Mouse (Mus musculus): ENCODE data around the gene Rhbg. TPM values are rescaled to one million over a fixed set of nuclear protein-coding genes. Genes with fewer than 3 reads are reported as not detected.

Gene Rhbg
- polyA plus RNA-seq, 1 experiment from 2014 or later: 20.1 TPM

- Histone ChIP-seq H3K27ac (replicated peaks) (no peak overlapping the region), H3K4me1 (no peaks in the 10 kb centered on the region), H3K9ac (no peak overlapping the region), H3K4me2 (replicated peaks) (no peak overlapping the region), H3K36me3 (no peaks in the 10 kb centered on the region), H3K4me3 (replicated peaks) (no peak overlapping the region), H3K27me3 (peaks cover 99% of the 10 kb centered on the region), H3K9me3 (replicated peaks) (no peaks in the 10 kb centered on the region)
- 8% methylated on average over 3 of the region's 3 CpGs for WGBS
- no peak for ATAC-seq (ENCODE audit: insufficient number of reproducible peaks, low FRiP score, low TSS enrichment, low read depth)
Observed at GRCm38 (mm10) chr3:88206500-88206899, 48.0 kb downstream of the Rhbg start.

DNA sequence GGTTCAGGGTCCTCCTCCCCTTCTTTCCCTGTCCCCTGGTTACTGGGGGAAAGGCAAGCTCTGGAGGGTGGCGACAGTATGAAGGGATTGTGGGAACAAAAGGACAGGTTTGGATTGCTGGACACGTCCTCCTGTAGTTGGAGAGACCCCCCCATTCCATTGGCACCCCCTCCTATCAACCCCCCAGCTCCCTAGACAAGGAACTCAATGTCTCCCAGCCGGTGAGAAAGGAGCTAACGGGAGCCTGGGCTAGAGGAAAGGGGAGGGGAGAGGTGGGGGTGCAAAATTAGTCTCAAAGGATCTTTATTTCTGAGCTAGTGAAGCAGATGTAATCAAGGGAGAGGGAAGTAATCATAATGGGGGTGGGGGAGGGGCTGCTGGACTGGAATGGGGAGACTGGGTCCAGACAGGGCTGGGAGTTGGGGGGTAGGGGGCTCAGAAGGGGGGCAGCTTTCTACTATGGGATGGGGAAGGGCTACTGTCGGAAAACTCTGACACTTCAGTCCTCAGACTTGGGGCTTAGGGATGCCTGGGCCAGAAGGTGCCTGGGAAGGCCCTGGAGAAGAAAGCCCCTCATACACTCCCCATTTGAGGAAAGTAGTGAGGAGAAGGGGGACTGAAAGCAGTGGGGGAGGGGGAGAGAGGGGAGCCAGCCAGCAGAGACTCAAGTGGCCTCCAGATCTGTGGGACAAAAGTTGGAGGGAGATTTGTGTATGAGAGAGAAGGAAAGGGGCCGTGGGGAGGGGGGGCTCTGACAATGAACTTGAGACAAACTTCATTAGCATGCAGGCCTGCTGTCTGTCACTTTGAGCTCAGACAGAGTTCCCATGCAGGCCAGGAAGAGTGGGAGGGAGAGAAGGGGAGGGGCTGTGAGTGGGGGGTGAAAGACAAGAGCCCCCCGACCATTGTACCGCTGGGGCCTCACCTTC is 48.7 kb downstream of the Rhbg start:
- no peak; the same call in 1 of the 2 replicates for ATAC-seq (ENCODE audit: insufficient number of reproducible peaks, low FRiP score, low TSS enrichment, low read depth)
- H3K4me1 ChIP-seq: peaks cover 3% of the 10 kb centered on the region
- H3K9me3 ChIP-seq (replicated peaks): no peaks in the 10 kb centered on the region
- no peak overlapping the region for H3K4me2 ChIP-seq (replicated peaks)
- H3K27ac ChIP-seq (replicated peaks): no peak overlapping the region
- peaks cover 99% of the 10 kb centered on the region for H3K27me3 ChIP-seq
- no peaks in the 10 kb centered on the region for H3K36me3 ChIP-seq
- WGBS: 4% methylated on average over 8 of the region's 8 CpGs
- H3K9ac ChIP-seq: no peak overlapping the region
- H3K4me3 ChIP-seq (replicated peaks): no peak overlapping the region

GRCm38 (mm10) chr3:88205176-88205562 is 49.3 kb downstream of the Rhbg start:
- Histone ChIP-seq H3K9ac (no peak overlapping the region), H3K27me3 (peaks cover 99% of the 10 kb centered on the region), H3K9me3 (replicated peaks) (no peaks in the 10 kb centered on the region), H3K4me3 (replicated peaks) (no peak overlapping the region), H3K4me2 (replicated peaks) (no peak overlapping the region), H3K4me1 (peaks cover 10% of the 10 kb centered on the region), H3K36me3 (no peaks in the 10 kb centered on the region), H3K27ac (replicated peaks) (no peak overlapping the region)
- 5% methylated on average over 4 of the region's 4 CpGs for WGBS
- no peak for ATAC-seq (ENCODE audit: insufficient number of reproducible peaks, low FRiP score, low TSS enrichment, low read depth)

DNA sequence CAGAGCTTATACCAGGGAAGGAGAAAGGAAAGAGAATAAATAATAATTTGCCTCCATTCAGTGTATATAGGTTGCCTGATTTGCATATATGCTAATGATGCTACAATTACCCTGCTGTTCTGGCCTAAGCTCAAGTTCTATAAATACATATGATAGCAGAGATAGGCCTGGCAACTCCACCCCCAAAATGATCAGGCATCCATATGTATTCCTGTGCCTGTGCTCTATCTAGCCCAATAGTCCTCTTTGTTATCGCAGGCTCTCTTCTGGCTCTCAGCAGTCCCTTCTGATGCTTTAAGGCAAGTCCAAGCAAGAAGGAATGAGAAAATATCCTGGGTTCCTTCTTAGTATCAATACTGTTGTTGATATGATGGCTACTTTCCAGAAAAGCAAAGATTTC is 49.8 kb downstream of the Rhbg start:
- Histone ChIP-seq H3K4me2 (replicated peaks) (no peak overlapping the region), H3K4me1 (peaks cover 10% of the 10 kb centered on the region), H3K27me3 (peaks cover 98% of the 10 kb centered on the region), H3K4me3 (replicated peaks) (no peak overlapping the region), H3K36me3 (no peaks in the 10 kb centered on the region), H3K27ac (replicated peaks) (no peak overlapping the region), H3K9me3 (replicated peaks) (no peaks in the 10 kb centered on the region), H3K9ac (no peak overlapping the region)
- ATAC-seq (ENCODE audit: insufficient number of reproducible peaks, low FRiP score, low TSS enrichment, low read depth): no peak
- 31% methylated on average over 1 of the region's 1 CpGs for WGBS

DNA sequence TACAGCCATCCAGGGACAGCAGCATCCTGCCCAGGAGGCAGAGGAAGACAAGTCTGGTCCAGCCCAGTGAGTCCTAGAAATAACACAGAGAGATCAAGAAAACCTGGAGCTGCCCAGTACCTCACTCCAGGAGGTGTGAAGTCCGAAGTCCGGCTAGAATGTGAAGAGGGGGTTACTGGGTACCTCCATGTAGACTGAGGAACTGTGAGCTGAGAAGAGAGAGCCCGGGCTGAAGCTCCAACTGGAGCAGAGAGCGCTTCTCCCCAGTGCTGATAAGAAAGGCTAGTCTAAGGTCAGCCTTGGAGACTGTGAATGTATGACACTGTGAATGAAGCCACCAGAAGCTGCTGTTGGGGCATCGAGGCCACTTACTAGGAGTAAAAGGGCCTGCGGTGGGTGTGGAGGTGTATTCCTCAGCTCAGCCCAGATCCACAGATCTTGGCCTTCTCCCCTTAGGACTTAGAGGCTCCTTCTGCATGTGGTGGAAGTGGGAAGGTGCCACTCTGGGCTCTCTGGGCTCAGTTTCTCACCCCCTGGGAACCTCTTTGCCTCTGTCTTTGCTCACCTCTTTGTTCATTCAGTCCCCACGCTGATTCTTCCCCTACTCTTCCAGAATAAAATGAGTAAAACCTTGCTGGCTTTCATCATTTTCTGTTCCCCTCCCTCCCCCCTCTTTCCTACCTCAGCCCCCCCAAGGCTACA is 50.4 kb downstream of the Rhbg start:
- Histone ChIP-seq H3K9me3 (replicated peaks) (no peaks in the 10 kb centered on the region), H3K4me3 (replicated peaks) (no peak overlapping the region), H3K4me2 (replicated peaks) (no peak overlapping the region), H3K9ac (no peak overlapping the region), H3K36me3 (no peaks in the 10 kb centered on the region), H3K4me1 (peaks cover 10% of the 10 kb centered on the region), H3K27ac (replicated peaks) (no peak overlapping the region), H3K27me3 (peaks cover 98% of the 10 kb centered on the region)
- no peak for ATAC-seq (ENCODE audit: insufficient number of reproducible peaks, low FRiP score, low TSS enrichment, low read depth)
- WGBS: 7% methylated on average over 7 of the region's 7 CpGs

DNA sequence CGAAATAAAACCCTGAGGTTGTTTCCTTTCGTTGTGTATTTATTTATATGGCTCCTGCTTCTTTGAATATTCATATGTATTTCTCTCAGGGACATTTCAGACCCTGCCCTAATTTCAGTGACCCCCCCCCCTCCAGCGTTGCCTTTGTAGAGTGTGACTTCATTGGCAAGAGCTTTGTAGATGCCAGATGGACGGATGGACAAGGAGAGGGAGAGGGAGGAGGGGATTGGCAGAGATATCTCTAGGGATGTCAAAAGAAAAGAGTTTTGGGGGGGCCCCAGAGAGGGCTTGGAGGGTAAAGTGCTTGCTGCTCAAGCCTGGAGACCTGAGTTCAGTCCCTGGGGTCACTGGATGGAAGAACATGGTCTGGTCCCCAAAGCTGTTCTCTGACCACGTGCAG is 51.1 kb downstream of the Rhbg start:
- peaks cover 99% of the 10 kb centered on the region for H3K27me3 ChIP-seq
- H3K36me3 ChIP-seq: no peaks in the 10 kb centered on the region
- H3K4me3 ChIP-seq (replicated peaks): no peak overlapping the region
- no peak for ATAC-seq (ENCODE audit: insufficient number of reproducible peaks, low FRiP score, low TSS enrichment, low read depth)
- no peak overlapping the region for H3K27ac ChIP-seq (replicated peaks)
- H3K9ac ChIP-seq: no peak overlapping the region
- no peaks in the 10 kb centered on the region for H3K9me3 ChIP-seq (replicated peaks)
- peaks cover 10% of the 10 kb centered on the region for H3K4me1 ChIP-seq
- no peak overlapping the region for H3K4me2 ChIP-seq (replicated peaks)
- WGBS: 16% methylated on average over 5 of the region's 5 CpGs

GRCm38 (mm10) chr3:88202986-88203385 is 51.5 kb downstream of the Rhbg start:
- Histone ChIP-seq H3K27ac (replicated peaks) (no peak overlapping the region), H3K4me1 (peaks cover 10% of the 10 kb centered on the region), H3K36me3 (no peaks in the 10 kb centered on the region), H3K27me3 (peaks cover 99% of the 10 kb centered on the region), H3K9ac (no peak overlapping the region), H3K4me2 (replicated peaks) (no peak overlapping the region), H3K9me3 (replicated peaks) (no peaks in the 10 kb centered on the region), H3K4me3 (replicated peaks) (no peak overlapping the region)
- 5% methylated on average over 6 of the region's 6 CpGs for WGBS
- no peak for ATAC-seq (ENCODE audit: insufficient number of reproducible peaks, low FRiP score, low TSS enrichment, low read depth)

DNA sequence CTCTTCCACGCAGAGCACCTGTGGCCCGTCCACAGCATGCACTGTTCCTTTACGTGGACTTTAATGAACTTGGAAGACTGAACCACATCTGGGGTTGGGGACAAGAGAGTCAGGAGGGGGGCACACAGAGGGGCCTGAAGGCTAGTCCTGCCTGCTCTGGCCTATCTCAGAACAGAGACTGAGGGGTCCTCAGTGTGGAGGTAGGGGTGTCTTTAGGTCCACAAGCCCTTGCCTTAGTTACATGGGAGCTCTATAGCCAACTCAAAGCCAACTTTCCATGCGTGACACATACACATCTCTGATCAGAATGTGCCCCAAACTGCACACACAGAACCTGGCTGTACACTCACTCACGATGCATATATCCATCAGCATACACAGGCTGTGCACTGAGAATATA is 52.9 kb downstream of the Rhbg start:
- peaks cover 10% of the 10 kb centered on the region for H3K4me1 ChIP-seq
- no peak for ATAC-seq (ENCODE audit: insufficient number of reproducible peaks, low FRiP score, low TSS enrichment, low read depth)
- WGBS: 8% methylated on average over 5 of the region's 5 CpGs

DNA sequence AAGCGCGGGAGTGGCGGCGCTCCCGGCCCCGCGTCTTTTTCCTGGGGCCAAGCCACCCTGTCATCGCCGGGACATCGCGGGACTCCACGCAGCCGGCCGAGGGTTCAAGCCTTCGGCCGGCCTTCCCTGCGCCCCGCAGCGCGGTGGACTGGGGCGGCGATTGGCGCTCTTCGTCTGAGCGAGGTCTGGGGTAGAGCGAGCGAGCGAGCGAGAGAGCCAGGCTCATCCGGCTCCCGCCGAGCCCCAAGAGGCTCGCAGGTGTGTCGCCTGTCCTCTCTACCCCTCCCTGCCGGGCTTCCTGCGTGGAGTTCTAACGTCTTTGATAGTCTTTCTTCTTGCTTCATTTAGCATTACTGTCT is 53.6 kb downstream of the Rhbg start:
- Histone ChIP-seq H3K9ac (no peak overlapping the region), H3K27ac (replicated peaks) (no peak overlapping the region), H3K9me3 (replicated peaks) (no peaks in the 10 kb centered on the region), H3K4me1 (peaks cover 10% of the 10 kb centered on the region), H3K36me3 (no peaks in the 10 kb centered on the region), H3K27me3 (peaks cover 97% of the 10 kb centered on the region), H3K4me3 (replicated peaks) (peak overlapping the region; percentile 35), H3K4me2 (replicated peaks) (peak overlapping the region; percentile 48)
- under 1% methylated on average over 37 of the region's 37 CpGs for WGBS
- ATAC-seq (ENCODE audit: insufficient number of reproducible peaks, low FRiP score, low TSS enrichment, low read depth): no peak

More for the DNA sequence above, 52.9 kb downstream of the Rhbg start:
- H3K36me3 ChIP-seq: no peaks in the 10 kb centered on the region
- H3K4me3 ChIP-seq (replicated peaks): no peak overlapping the region
- no peak overlapping the region for H3K27ac ChIP-seq (replicated peaks)
- no peaks in the 10 kb centered on the region for H3K9me3 ChIP-seq (replicated peaks)
- H3K27me3 ChIP-seq: peaks cover 99% of the 10 kb centered on the region
- no peak overlapping the region for H3K4me2 ChIP-seq (replicated peaks)
- no peak overlapping the region for H3K9ac ChIP-seq

DNA sequence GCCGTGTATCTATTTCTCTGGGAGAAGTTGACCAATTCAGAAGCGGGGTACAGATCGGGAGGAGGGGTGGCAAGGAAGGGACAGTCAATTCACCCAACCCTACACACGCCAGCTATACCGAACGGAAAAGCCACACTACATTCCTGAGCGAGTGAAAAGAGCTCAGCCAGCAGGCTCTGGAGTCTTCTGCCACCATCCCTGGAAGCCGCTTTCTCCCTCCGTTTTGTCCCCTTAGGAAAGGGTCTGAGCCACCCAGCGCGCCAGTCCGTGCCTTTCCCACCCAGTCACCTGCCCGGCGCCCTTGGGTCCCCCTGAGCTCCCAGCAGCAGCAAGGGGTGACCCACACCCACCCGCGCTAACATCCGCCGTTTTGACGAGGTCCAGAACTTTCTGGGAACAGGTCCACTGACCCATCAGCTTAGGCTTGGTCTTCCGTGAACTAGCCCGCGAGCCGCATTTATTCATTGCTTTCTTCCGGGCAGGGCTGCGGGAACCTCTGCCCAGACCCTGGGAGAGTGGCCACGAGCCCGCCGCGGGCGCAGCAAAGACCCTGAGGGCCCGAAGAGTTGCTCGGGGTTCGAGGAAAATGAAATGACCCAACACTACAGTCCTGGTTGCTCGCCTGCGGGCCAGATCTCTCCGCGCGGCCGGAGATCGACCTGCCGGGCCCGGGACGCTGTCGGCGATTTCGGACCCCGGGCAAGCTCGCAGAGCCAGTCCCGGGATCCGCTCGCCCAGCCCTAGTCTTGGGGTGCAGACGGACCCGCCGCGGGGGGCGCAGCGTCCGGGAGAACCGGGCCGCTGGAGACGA is 54.1 kb downstream of the Rhbg start:
- Histone ChIP-seq H3K4me1 (peaks cover 10% of the 10 kb centered on the region), H3K9ac (no peak overlapping the region), H3K27ac (replicated peaks) (no peak overlapping the region), H3K4me3 (replicated peaks) (peak overlapping the region; percentile 35), H3K36me3 (no peaks in the 10 kb centered on the region), H3K4me2 (replicated peaks) (peak overlapping the region; percentile 48), H3K27me3 (peaks cover 97% of the 10 kb centered on the region), H3K9me3 (replicated peaks) (no peaks in the 10 kb centered on the region)
- under 1% methylated on average over 61 of the region's 61 CpGs for WGBS
- no peak for ATAC-seq (ENCODE audit: insufficient number of reproducible peaks, low FRiP score, low TSS enrichment, low read depth)

- ATAC-seq (ENCODE audit: insufficient number of reproducible peaks, low FRiP score, low TSS enrichment, low read depth): no peak
- H3K36me3 ChIP-seq: no peaks in the 10 kb centered on the region
- no peaks in the 10 kb centered on the region for H3K9me3 ChIP-seq (replicated peaks)
- H3K4me3 ChIP-seq (replicated peaks): no peak overlapping the region
- H3K27me3 ChIP-seq: peaks cover 94% of the 10 kb centered on the region
- peaks cover 10% of the 10 kb centered on the region for H3K4me1 ChIP-seq
- H3K9ac ChIP-seq: no peak overlapping the region
- whole genome bisulfite sequencing: 14% methylated on average over 2 of the region's 2 CpGs
- no peak overlapping the region for H3K27ac ChIP-seq (replicated peaks)
- no peak overlapping the region for H3K4me2 ChIP-seq (replicated peaks)
Observed at GRCm38 (mm10) chr3:88199541-88200110, 54.9 kb downstream of the Rhbg start.
